Mouse (Mus musculus) heart, postnatal 25 days (tissue): ENCODE measurements around the gene Zfp326. TPM values are rescaled to one million over a fixed set of nuclear protein-coding genes. Genes with fewer than 3 reads are reported as not detected.
A peak's percentile ranks its signal among the peaks of the same experiment; 100 is the strongest.
"Not testable (repeated sequence)": the region's sequence is repeated elsewhere in the genome, so short reads cannot be mapped to it uniquely, and the experiment has no call there.

Experiments
- DNase-seq: peaks from one replicate; pipeline ENCODE4 v3.0.0; 2022; ENCODE audit warnings: low spot score
- intact Hi-C: fragments of 180-260 bp; cut with DNase I; formaldehyde crosslinking; loops from one replicate; pipeline ENCODE4 v1.15.1; 2025
- total RNA-seq, 2 experiments: library from RNA; stranded (reverse); gene quantifications; 2 replicates each; pipeline ENCODE4 v1.2.3; 2021

Gene Zfp326
- total RNA-seq, 2 experiments from 2014 or later: 13.6 to 14.4 TPM

GRCm38 (mm10) chr5:105861616-105862015 is 14.7 kb upstream of the Zfp326 start:
- DNase-seq: no peak
- intact Hi-C loops: no loop called here

GRCm38 (mm10) chr5:105865110-105865628 is 11.2 kb upstream of the Zfp326 start:
- intact Hi-C loops: loop anchor here (5.0 kb wide), 1 partner anchor 373 kb away; no protein-coding TSS in a partner anchor

GRCm38 (mm10) chr5:105867427-105867826 is 8.9 kb upstream of the Zfp326 start:
- DNase-seq: no peak
- intact Hi-C loops: loop anchor here (5.0 kb wide), 1 partner anchor 375 kb away; no protein-coding TSS in a partner anchor

More at GRCm38 (mm10) chr5:105865110-105865628, 11.2 kb upstream of the Zfp326 start:
- DNase-seq: not testable (repeated sequence)

GRCm38 (mm10) chr5:105867841-105868447 is 8.4 kb upstream of the Zfp326 start:
- DNase-seq: no peak

GRCm38 (mm10) chr5:105868593-105868992 is 7.8 kb upstream of the Zfp326 start:
- peak; percentile 51 for DNase-seq
- intact Hi-C loops: loop anchor here (1.0 to 5.0 kb wide), 4 partner anchors 176 to 464 kb away; no protein-coding TSS in a partner anchor

More at GRCm38 (mm10) chr5:105867841-105868447, 8.4 kb upstream of the Zfp326 start:
- intact Hi-C loops: loop anchor here (1.0 to 5.0 kb wide), 4 partner anchors 175 to 463 kb away; no protein-coding TSS in a partner anchor

GRCm38 (mm10) chr5:105869739-105870138 is 6.6 kb upstream of the Zfp326 start:
- intact Hi-C loops: loop anchor here (2.0 to 5.0 kb wide), 3 partner anchors 177 to 465 kb away; no protein-coding TSS in a partner anchor

GRCm38 (mm10) chr5:105871140-105871539 is 5.2 kb upstream of the Zfp326 start:
- intact Hi-C loops: no loop called here

More at GRCm38 (mm10) chr5:105869739-105870138, 6.6 kb upstream of the Zfp326 start:
- DNase-seq: no peak

GRCm38 (mm10) chr5:105872176-105872575 is 4.2 kb upstream of the Zfp326 start:
- intact Hi-C loops: no loop called here

More at GRCm38 (mm10) chr5:105871140-105871539, 5.2 kb upstream of the Zfp326 start:
- DNase-seq: no peak

GRCm38 (mm10) chr5:105872916-105873315 is 3.4 kb upstream of the Zfp326 start:
- DNase-seq: no peak
- intact Hi-C loops: no loop called here

More at GRCm38 (mm10) chr5:105872176-105872575, 4.2 kb upstream of the Zfp326 start:
- no peak for DNase-seq

GRCm38 (mm10) chr5:105873774-105874173 is 2.6 kb upstream of the Zfp326 start:
- no peak for DNase-seq
- intact Hi-C loops: no loop called here

- no peak for DNase-seq
- intact Hi-C loops: no loop called here
Observed at GRCm38 (mm10) chr5:105874476-105874875, 1.9 kb upstream of the Zfp326 start.

- intact Hi-C loops: no loop called here
- no peak for DNase-seq
Observed at GRCm38 (mm10) chr5:105876925-105877774, 785 bp downstream of the Zfp326 start.

- intact Hi-C loops: no loop called here
- DNase-seq: no peak
Observed at GRCm38 (mm10) chr5:105887317-105887716, 11.0 kb downstream of the Zfp326 start.

- DNase-seq: no peak
- intact Hi-C loops: no loop called here
Observed at GRCm38 (mm10) chr5:105898161-105898560, 21.8 kb downstream of the Zfp326 start.

- intact Hi-C loops: no loop called here
- DNase-seq: no peak
Observed at GRCm38 (mm10) chr5:105909209-105909608, 32.8 kb downstream of the Zfp326 start.

- intact Hi-C loops: no loop called here
- no peak for DNase-seq
Observed at GRCm38 (mm10) chr5:105909671-105910070, 33.3 kb downstream of the Zfp326 start.

GRCm38 (mm10) chr5:105911498-105911897 is 35.1 kb downstream of the Zfp326 start:
- no peak for DNase-seq
- intact Hi-C loops: no loop called here

- intact Hi-C loops: no loop called here
- no peak for DNase-seq
Observed at GRCm38 (mm10) chr5:105917398-105917797, 41.0 kb downstream of the Zfp326 start.

- intact Hi-C loops: no loop called here
- DNase-seq: no peak
Observed at GRCm38 (mm10) chr5:105918289-105918688, 41.9 kb downstream of the Zfp326 start.

- intact Hi-C loops: no loop called here
- DNase-seq: no peak
Observed at GRCm38 (mm10) chr5:105922818-105923487, 46.6 kb downstream of the Zfp326 start.
